Mouse (Mus musculus) bone marrow, adult 2 months (tissue): ENCODE measurements around the gene Gipc2.

Experiments used
- CTCF ChIP-seq: fragments of 200-500 bp; IDR thresholded peaks from 2 replicates; pipeline ENCODE4 v1.5.1; 2011; ENCODE audit warnings: low read length, control low read depth; ENCODE audit not compliant: control insufficient read depth, insufficient read depth
- POLR2A ChIP-seq: fragments of 200-500 bp; IDR thresholded peaks from 2 replicates; pipeline ENCODE4 v1.6.1; 2011; ENCODE audit warnings: low read depth, mild to moderate bottlenecking, control low read depth, low read length, borderline replicate concordance; ENCODE audit not compliant: control insufficient read depth

GRCm38 (mm10) chr3:152179285-152179684 lies 13.3 kb upstream of the Gipc2 start:
- TF ChIP-seq CTCF (no peak), POLR2A (no peak)
